Mouse (Mus musculus): ENCODE data around the gene Slc37a1. TPM values are rescaled to one million over a fixed set of nuclear protein-coding genes. Genes with fewer than 3 reads are reported as not detected.

Gene Slc37a1
- polyA plus RNA-seq, 1 experiment from 2014 or later: 13.2 TPM

DNA sequence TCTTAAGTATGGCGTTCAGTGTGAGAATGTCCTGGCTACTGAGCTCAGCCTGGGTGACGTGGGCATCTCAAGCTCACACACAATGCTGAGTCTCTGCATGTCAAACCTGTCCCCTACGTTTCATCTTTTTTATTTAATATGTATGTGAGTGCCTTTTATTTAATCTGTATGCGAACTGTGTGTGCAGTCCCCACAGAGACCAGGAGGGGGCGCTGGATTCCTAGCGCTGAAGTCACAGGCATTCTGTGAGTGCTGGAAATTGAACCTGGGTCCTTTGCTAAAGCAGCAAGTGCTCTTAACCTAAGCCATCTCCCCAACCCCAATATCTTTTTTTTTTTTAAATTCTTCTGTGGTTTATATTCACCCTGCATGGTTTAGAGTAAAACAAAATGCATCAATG lies 44.7 kb downstream of the Slc37a1 start:
- Histone ChIP-seq H3K4me1 (replicated peaks) (peaks cover 14% of the 10 kb centered on the region), H3K9ac (no peak overlapping the region), H3K27ac (no peak overlapping the region), H3K4me3 (no peak overlapping the region), H3K9me3 (no peaks in the 10 kb centered on the region), H3K4me2 (no peak overlapping the region), H3K36me3 (peaks cover 15% of the 10 kb centered on the region; the same call in 1 of the 2 replicates), H3K27me3 (no peaks in the 10 kb centered on the region)
- WGBS: 90% methylated on average over 6 of the region's 6 CpGs
- ATAC-seq (ENCODE audit: low FRiP score): no peak

DNA sequence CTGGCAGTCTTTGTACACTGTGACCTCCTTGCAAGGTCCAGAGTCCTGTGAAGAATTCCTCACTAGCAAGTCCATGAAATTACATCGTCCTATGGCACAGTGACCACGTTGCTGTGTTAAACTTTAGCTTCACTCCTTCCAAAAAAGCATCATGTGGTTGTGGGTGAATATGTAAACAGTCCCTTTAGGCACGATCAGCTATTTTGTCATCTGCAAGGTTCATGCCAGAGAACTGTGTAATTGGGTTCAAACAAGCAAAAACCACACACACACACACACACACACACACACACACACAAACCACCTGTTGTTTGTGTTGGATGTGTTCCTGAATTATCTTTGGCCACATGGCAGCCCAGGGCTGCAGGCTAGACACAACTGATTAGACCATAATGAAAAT lies 45.3 kb downstream of the Slc37a1 start:
- H3K27me3 ChIP-seq: no peaks in the 10 kb centered on the region
- H3K9me3 ChIP-seq: no peaks in the 10 kb centered on the region
- no peak overlapping the region for H3K27ac ChIP-seq
- peaks cover 15% of the 10 kb centered on the region for H3K36me3 ChIP-seq
- H3K4me2 ChIP-seq: no peak overlapping the region
- H3K4me1 ChIP-seq (replicated peaks): peaks cover 8% of the 10 kb centered on the region
- H3K9ac ChIP-seq: no peak overlapping the region
- ATAC-seq (ENCODE audit: low FRiP score): no peak
- 72% methylated on average over 3 of the region's 3 CpGs for WGBS
- H3K4me3 ChIP-seq: no peak overlapping the region

DNA sequence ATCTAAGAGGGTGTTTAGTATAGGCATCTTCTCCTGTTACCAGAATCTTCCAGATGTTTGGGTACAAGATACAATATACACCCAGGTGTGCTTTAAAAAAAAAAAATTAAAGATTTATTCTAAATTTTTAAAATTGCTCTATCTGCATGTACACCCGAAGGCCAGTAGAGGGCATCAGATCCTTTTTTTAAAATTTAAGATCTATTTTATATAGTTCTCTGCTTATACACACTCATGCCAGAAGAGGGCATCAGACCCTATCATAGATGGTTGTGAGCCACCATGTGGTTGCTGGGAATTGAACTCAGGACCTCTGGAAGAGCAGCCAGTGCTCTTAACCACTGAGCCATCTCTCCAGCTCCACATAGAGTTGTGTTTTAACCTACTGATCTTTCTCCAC lies 45.7 kb downstream of the Slc37a1 start:
- no peaks in the 10 kb centered on the region for H3K9me3 ChIP-seq
- no peaks in the 10 kb centered on the region for H3K27me3 ChIP-seq
- ATAC-seq (ENCODE audit: low FRiP score): no peak
- no peak overlapping the region for H3K27ac ChIP-seq
- H3K9ac ChIP-seq: no peak overlapping the region
- no peak overlapping the region for H3K4me3 ChIP-seq
- peaks cover 17% of the 10 kb centered on the region for H3K36me3 ChIP-seq
- peaks cover 4% of the 10 kb centered on the region for H3K4me1 ChIP-seq (replicated peaks)
- WGBS: 35% methylated on average over 1 of the region's 1 CpGs
- no peak overlapping the region for H3K4me2 ChIP-seq

DNA sequence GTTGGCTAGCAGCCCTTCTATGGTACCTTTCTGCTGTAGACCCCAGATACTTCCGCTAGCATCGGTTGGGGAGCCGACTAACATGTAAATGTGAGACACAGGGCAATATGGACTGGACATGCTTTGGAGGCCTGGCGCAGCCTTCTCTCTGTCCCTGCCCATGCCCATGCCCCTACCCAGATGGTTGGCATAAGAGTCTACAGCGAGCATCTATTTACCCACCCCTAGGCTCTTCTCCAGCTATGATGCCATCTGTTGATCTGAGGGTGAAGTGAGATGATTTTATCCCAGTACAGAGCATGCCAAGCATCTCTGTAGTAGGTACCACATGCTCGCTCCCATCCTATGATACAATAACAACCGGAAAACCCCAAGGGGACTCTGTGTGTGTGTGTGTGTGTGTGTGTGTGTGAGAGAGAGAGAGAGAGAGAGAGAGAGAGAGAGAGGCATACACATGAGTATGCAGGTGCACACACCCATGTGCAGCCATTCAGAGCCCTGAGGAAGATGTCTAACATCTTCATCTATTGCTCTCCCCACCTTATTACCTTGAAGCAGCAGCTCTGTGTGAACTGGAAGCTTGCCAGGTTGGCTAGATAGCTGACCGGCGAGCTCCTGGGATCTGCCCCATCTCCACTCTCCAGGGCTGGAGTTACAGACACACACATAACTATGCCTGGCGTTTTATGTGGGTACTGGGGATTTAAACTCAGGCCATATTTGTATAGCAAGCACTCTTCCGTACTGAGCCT lies 48.1 kb downstream of the Slc37a1 start:
- WGBS: 91% methylated on average over 11 of the region's 11 CpGs
- no peak for ATAC-seq (ENCODE audit: low FRiP score)
- H3K4me1 ChIP-seq (replicated peaks): no peaks in the 10 kb centered on the region
- H3K4me2 ChIP-seq: no peak overlapping the region
- no peak overlapping the region for H3K4me3 ChIP-seq
- peaks cover 21% of the 10 kb centered on the region for H3K36me3 ChIP-seq
- H3K9ac ChIP-seq: no peak overlapping the region
- no peaks in the 10 kb centered on the region for H3K9me3 ChIP-seq
- no peak overlapping the region for H3K27ac ChIP-seq
- no peaks in the 10 kb centered on the region for H3K27me3 ChIP-seq

DNA sequence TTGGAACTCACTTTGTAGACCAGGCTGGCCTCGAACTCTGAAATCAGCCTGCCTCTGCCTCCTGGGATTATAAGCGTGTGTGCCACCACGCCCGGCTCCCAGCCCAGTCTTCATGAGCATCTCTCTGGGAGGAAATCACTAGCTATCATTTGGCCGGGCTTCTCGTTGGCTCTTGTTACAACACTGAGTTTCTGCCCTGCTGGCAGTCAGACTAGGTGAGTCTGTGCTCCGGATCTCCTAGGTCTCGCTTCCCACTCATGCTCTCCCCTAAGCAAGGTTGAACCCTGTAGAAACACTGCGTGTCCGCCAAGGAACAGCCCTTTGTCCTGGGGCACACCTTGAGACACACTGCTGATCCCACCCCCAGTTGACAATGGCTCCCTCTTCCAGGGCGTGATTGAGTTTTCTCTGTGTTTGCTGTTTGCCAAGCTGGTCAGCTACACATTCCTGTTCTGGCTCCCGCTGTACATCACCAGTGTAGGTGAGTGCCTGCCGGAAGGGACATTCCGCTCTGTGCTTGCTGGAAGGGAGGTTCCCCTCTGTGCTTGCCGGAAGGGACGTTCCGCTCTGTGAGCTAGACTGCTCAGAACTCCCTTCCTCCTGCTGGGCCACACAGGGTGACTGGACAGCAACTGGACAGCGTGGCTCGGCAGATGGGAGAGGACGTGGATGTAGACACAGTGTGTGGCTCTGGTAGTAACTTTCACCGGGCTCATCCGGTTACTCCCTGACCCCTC lies 48.9 kb downstream of the Slc37a1 start:
- Histone ChIP-seq H3K4me1 (replicated peaks) (no peaks in the 10 kb centered on the region), H3K4me3 (no peak overlapping the region), H3K9me3 (no peaks in the 10 kb centered on the region), H3K27ac (no peak overlapping the region), H3K4me2 (no peak overlapping the region), H3K9ac (no peak overlapping the region), H3K27me3 (no peaks in the 10 kb centered on the region), H3K36me3 (peaks cover 27% of the 10 kb centered on the region)
- 85% methylated on average over 22 of the region's 22 CpGs for WGBS
- ATAC-seq (ENCODE audit: low FRiP score): no peak

DNA sequence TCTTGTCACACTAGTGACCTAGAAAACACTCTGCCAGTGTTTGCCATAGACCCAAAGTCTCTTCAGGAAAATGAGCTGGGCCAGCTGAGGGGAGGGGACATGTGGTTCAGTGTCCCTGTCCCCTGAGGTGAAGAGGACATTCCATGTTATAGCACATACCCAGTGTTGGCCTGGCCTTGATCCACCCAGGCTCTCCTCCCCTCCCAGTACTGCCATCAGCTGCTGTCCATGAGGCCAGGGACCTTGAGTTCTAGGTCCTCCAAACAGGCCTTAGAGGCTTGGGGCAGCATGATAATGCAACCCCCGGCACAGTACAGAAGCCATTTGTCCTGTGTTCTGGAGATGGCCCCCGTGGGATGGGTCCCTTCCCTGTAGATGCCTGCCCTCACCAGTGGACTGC lies 53.2 kb downstream of the Slc37a1 start:
- ATAC-seq (ENCODE audit: low FRiP score): no peak
- H3K9ac ChIP-seq: no peak overlapping the region
- WGBS: 80% methylated on average over 2 of the region's 2 CpGs

DNA sequence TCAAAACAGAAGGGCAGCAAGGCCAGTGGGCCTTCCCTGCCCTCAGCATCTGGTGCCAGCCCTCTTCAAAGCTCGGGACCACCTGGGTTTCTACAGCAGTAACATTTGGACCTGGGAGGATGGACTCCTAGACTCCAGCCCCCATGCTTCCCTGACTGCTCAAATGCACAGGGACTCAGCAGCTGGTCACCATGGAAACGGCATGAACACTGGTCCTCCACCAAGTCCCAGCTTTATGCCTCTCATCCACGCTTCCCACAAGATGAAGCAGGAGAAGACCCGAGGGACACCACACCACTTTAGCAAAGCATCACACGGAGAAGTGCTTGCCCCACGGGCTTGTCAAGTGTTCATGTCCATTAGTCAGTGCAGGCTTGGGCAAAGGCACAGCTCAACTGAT lies 55.6 kb downstream of the Slc37a1 start:
- Histone ChIP-seq H3K9ac (no peak overlapping the region), H3K27ac (no peak overlapping the region), H3K4me3 (no peak overlapping the region), H3K9me3 (no peaks in the 10 kb centered on the region), H3K27me3 (no peaks in the 10 kb centered on the region), H3K4me1 (replicated peaks) (peaks cover 10% of the 10 kb centered on the region; the same call in 1 of the 2 replicates), H3K36me3 (peaks cover 43% of the 10 kb centered on the region), H3K4me2 (no peak overlapping the region)
- ATAC-seq (ENCODE audit: low FRiP score): no peak
- WGBS: 58% methylated on average over 6 of the region's 6 CpGs

More for the DNA sequence above, 53.2 kb downstream of the Slc37a1 start:
- Histone ChIP-seq H3K4me3 (no peak overlapping the region), H3K27ac (no peak overlapping the region), H3K36me3 (peaks cover 32% of the 10 kb centered on the region), H3K9me3 (no peaks in the 10 kb centered on the region), H3K4me1 (replicated peaks) (peaks cover 10% of the 10 kb centered on the region; the same call in 1 of the 2 replicates), H3K27me3 (no peaks in the 10 kb centered on the region), H3K4me2 (no peak overlapping the region)

DNA sequence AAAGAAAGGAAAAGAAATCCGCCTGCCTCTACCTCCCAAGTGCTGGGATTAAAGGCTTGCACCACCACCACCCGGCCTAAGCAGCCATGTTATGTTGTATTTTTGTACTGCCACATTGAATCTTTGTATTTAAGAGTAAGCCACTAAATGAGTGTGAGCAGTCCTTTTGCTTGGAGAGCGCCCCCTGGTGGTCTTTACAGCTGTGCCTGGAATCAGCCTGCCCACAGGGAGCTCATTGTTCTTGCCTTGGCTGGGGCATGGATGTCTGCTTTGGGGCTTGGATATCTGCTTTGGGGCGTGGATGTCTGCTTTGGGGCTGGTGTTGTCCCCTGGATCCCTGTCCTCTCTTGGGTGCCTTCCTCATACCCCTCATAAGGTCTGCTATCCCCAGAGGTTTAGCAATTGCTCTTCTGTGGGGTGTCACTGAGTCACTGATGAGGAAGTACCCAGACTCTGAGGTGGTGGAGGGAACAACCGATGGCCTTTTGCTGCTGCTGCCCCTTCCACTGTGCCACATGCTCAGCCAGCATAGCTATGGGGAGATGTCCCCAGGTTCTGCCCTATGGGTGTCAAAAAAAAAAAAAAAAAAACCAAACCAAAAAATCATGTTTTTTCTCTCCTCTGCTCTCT lies 57.7 kb downstream of the Slc37a1 start:
- H3K9ac ChIP-seq: no peak overlapping the region
- 49% methylated on average over 5 of the region's 5 CpGs for WGBS
- peaks cover 58% of the 10 kb centered on the region for H3K36me3 ChIP-seq
- H3K9me3 ChIP-seq: no peaks in the 10 kb centered on the region
- H3K4me2 ChIP-seq: no peak overlapping the region
- H3K4me3 ChIP-seq: no peak overlapping the region
- H3K27me3 ChIP-seq: no peaks in the 10 kb centered on the region
- peaks cover 10% of the 10 kb centered on the region; the same call in 1 of the 2 replicates for H3K4me1 ChIP-seq (replicated peaks)
- ATAC-seq (ENCODE audit: low FRiP score): no peak
- H3K27ac ChIP-seq: no peak overlapping the region

DNA sequence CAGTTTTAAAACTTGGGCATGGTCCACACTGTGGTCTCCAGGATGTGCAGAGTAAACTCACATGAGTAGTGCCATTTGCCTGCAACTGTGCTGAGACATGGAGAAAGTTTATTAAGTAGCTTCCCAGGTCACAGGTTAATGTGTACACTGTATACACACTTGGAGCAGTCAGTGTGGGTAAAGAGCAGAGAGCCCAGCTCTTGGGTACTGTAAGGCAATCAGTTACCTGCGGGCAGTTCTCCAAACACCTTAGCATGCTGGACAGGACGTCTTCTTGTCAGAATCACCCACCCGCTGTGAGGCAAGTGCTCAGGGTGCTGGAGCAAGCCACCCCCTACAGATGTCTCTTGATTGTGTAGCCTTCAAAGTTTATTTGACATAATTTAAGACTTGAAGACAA lies 58.2 kb downstream of the Slc37a1 start:
- ATAC-seq (ENCODE audit: low FRiP score): no peak
- H3K4me3 ChIP-seq: no peak overlapping the region
- H3K27me3 ChIP-seq: no peaks in the 10 kb centered on the region
- peaks cover 10% of the 10 kb centered on the region; the same call in 1 of the 2 replicates for H3K4me1 ChIP-seq (replicated peaks)
- 89% methylated on average over 3 of the region's 3 CpGs for WGBS
- no peak overlapping the region for H3K9ac ChIP-seq
- no peaks in the 10 kb centered on the region for H3K9me3 ChIP-seq
- H3K27ac ChIP-seq: no peak overlapping the region
- peaks cover 63% of the 10 kb centered on the region for H3K36me3 ChIP-seq
- no peak overlapping the region for H3K4me2 ChIP-seq

DNA sequence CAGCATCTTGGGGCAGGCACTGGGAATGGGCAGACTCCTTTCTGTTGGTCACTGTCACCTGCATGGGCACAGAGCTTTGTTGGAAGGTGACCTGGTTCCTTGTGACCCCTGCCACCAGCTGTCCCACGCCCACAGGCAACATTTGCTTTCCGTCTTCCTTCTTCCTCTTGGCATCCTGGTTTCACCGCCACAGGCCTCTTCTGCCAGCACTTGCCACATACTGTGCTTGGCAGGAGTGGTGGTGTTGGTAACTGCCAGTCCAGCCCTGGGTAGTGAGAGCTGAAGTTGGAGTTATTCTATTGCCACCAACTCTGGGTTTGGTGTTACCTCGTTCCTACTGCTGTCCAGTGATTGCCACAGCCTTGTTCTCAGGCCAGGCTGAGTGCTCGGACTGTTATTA lies 61.5 kb downstream of the Slc37a1 start:
- no peak overlapping the region for H3K27ac ChIP-seq
- H3K4me2 ChIP-seq: no peak overlapping the region
- no peak overlapping the region for H3K4me3 ChIP-seq
- H3K36me3 ChIP-seq: peaks cover 52% of the 10 kb centered on the region
- no peaks in the 10 kb centered on the region for H3K27me3 ChIP-seq
- no peak overlapping the region for H3K9ac ChIP-seq
- ATAC-seq (ENCODE audit: low FRiP score): no peak
- 93% methylated on average over 5 of the region's 5 CpGs for WGBS
- H3K4me1 ChIP-seq (replicated peaks): peaks cover 4% of the 10 kb centered on the region
- H3K9me3 ChIP-seq: no peaks in the 10 kb centered on the region

DNA sequence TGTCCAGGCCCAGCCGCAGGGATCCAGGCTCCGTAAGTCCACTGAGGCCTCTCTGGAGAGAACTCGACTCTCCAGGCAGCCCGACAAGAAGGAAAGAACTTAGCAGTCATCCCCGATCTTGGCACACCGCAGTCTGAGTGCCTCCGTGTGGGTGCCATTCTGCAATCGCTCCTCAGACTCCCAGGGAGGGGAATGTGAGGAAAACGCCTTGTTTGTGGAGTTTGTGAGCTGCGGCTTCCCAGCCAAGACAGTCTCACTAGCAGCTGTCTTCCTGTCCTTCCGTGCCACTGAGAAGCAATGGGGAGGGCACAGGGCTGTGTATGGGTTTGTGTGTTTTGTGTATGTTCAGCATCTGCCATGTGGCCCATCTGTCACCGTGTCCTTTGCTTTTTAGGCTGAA lies 62.8 kb downstream of the Slc37a1 start:
- WGBS: 78% methylated on average over 12 of the region's 12 CpGs
- Histone ChIP-seq H3K27ac (no peak overlapping the region), H3K36me3 (peaks cover 52% of the 10 kb centered on the region), H3K27me3 (no peaks in the 10 kb centered on the region), H3K9ac (no peak overlapping the region), H3K4me1 (replicated peaks) (peaks cover 4% of the 10 kb centered on the region), H3K4me3 (no peak overlapping the region), H3K4me2 (no peak overlapping the region), H3K9me3 (no peaks in the 10 kb centered on the region)
- no peak for ATAC-seq (ENCODE audit: low FRiP score)

DNA sequence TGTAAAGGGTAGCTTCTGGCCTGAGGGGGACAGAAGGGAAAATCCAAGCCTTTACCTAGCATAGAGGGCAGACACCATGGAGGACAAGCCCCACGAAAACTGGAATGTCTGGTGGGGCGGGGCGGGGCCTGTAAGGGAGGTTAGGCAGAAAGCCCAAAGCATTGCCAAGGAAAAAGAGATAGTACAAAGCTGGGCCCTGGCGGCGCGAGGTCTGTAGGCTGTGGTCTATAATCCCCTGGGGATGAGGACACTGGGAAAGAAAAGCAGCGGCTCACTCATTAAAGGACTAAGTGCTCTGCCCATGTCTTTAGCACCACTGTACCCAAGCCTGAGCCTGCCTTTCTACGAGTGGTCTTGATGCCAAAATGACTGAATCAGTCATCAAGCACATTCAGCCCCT lies 65.4 kb downstream of the Slc37a1 start:
- no peaks in the 10 kb centered on the region for H3K9me3 ChIP-seq
- H3K27ac ChIP-seq: no peak overlapping the region
- H3K36me3 ChIP-seq: peaks cover 34% of the 10 kb centered on the region
- 56% methylated on average over 8 of the region's 8 CpGs for WGBS
- no peak overlapping the region for H3K4me3 ChIP-seq
- H3K4me1 ChIP-seq (replicated peaks): peaks cover 17% of the 10 kb centered on the region
- ATAC-seq (ENCODE audit: low FRiP score): no peak
- no peaks in the 10 kb centered on the region for H3K27me3 ChIP-seq
- H3K4me2 ChIP-seq: no peak overlapping the region
- H3K9ac ChIP-seq: no peak overlapping the region
